Comparison of ENCODE assay signal across 8 mouse cellular contexts in genomic region chr12:55354904-55355303, GRCm38 (mm10). TPM values are rescaled to one million over a fixed set of nuclear protein-coding genes. Genes with fewer than 3 reads are reported as not detected.
DNase-seq lines count a peak whose midpoint lies in the region; ATAC-seq and TF ChIP-seq lines count a peak whose summit lies in the region.

No protein-coding gene starts in this region.

- ATAC-seq in inflammation-experienced regulatory T-cells, adult 6 months: peak; percentile 77

- no peak overlapping the region for H3K27ac ChIP-seq in embryonic fibroblast, embryonic 13.5 days (ENCODE audit: insufficient read depth, low read length)

- H3K4me1 ChIP-seq in embryonic fibroblast, embryonic 13.5 days (ENCODE audit: control insufficient read depth, insufficient read depth, low read length): no peaks in the 10 kb centered on the region

- no peak overlapping the region for H3K4me3 ChIP-seq in embryonic fibroblast, embryonic 13.5 days (ENCODE audit: insufficient read depth, low read length)

- intact Hi-C loops in left cerebral cortex, postnatal 4 days (cut with DNase I): no loop called here

- no peak for TF ChIP-seq POLR2A in embryonic fibroblast, embryonic 13.5 days (IDR thresholded peaks at IDR 0.05; ENCODE audit: low read depth, low read length)

- TF ChIP-seq CTCF in embryonic fibroblast, embryonic 13.5 days (IDR thresholded peaks at IDR 0.05; ENCODE audit: borderline replicate concordance, insufficient read depth, low read length): peak; percentile 33; the same call in 1 of the 2 replicates

- DNase-seq in right cerebral cortex, adult 2 months (ENCODE audit: low spot score in 2 of 2): peak; percentile 40 to 47
- DNase-seq in right cerebral cortex, postnatal 36 days (ENCODE audit: low spot score in 2 of 2): no peak
- DNase-seq in brain, adult 2 months (ENCODE audit: low read depth, low spot score): peak; percentile 57
- peak; percentile 34 for DNase-seq in left cerebral cortex, postnatal 4 days
- DNase-seq in natural killer cell, adult 2 months (ENCODE audit: low spot score in 2 of 2): peak; percentile 19 to 39
- DNase-seq in gastrocnemius, adult 8-10 months (ENCODE audit: low spot score in 2 of 2): no peak

RNA-seq across cellular contexts. Expression of gene Psma6, which starts 29.1 kb away (rescaled TPM):
- 184 and 197 TPM in 2 replicates for polyA plus RNA-seq in embryonic fibroblast, embryonic 13.5 days (2011; ENCODE audit: insufficient read length, low read depth, missing spikeins)
- polyA plus RNA-seq in inflammation-experienced regulatory T-cells, adult 6 months (2017; shearing (Covaris generic)): 100 to 1,000 TPM; 255 to 323 (median 266) TPM
- 100 to 1,000 TPM; 173 to 183 TPM for total RNA-seq in left cerebral cortex, postnatal 4 days (2021)
- total RNA-seq in gastrocnemius, adult 8-10 months (2022): 100 to 1,000 TPM; 157 to 164 (median 160) TPM

RNA-seq across cellular contexts. Expression of gene Ppp2r3c, which starts 52.1 kb away (rescaled TPM):
- 27.2 and 31.0 TPM in 2 replicates for polyA plus RNA-seq in embryonic fibroblast, embryonic 13.5 days (2011; ENCODE audit: insufficient read length, low read depth, missing spikeins)
- polyA plus RNA-seq in inflammation-experienced regulatory T-cells, adult 6 months (2017; shearing (Covaris generic)): 10 to 100 TPM; 18.1 to 32.2 (median 20.8) TPM
- total RNA-seq in left cerebral cortex, postnatal 4 days (2021): 10 to 100 TPM; 15.5 to 20.5 TPM
- total RNA-seq in gastrocnemius, adult 8-10 months (2022): 10 to 100 TPM in 1 of 4 experiments, 1 to 10 TPM in 3; 7.5 to 11.3 (median 9.5) TPM

RNA-seq across cellular contexts. Expression of gene 1110008L16Rik, which starts 55.5 kb away (rescaled TPM):
- polyA plus RNA-seq in embryonic fibroblast, embryonic 13.5 days (2011; ENCODE audit: insufficient read length, low read depth, missing spikeins): 8.2 and 10.2 TPM in 2 replicates
- polyA plus RNA-seq in inflammation-experienced regulatory T-cells, adult 6 months (2017; shearing (Covaris generic)): 10 to 100 TPM in 1 of 3 experiments, 1 to 10 TPM in 2; 6.1 to 10.2 (median 9.4) TPM
- 10 to 100 TPM in 1 of 2 experiments, 1 to 10 TPM in 1; 9.5 to 12.7 TPM for total RNA-seq in left cerebral cortex, postnatal 4 days (2021)
- 10 to 100 TPM; 11.6 to 13.5 (median 12.1) TPM for total RNA-seq in gastrocnemius, adult 8-10 months (2022)

Comparison
In these comparisons a context has a peak if more than half of its experiments do, and no peak if none do; other contexts are left out.
1. DNase-seq: peak in right cerebral cortex, adult 2 months (2 of 2), brain, adult 2 months (single experiment), left cerebral cortex, postnatal 4 days (single experiment) and natural killer cell, adult 2 months (2 of 2); none in right cerebral cortex, postnatal 36 days (0 of 2) and gastrocnemius, adult 8-10 months (0 of 2).